Mouse (Mus musculus): ENCODE measurements around the gene Hipk2. TPM values are rescaled to one million over a fixed set of nuclear protein-coding genes. Genes with fewer than 3 reads are reported as not detected.

Hipk2 gene
- polyA plus RNA-seq, 1 experiment from 2014 or later, result 11.0 TPM

GRCm38 (mm10) chr6:38901636-38902035, 25.7 kb upstream of the Hipk2 start:
- Histone ChIP-seq H3K27ac (replicated peaks in 1 of 2; ENCODE audit: control insufficient read depth in 1 of 2, insufficient read depth in 1 of 2, low read depth in 2 of 2, low read length in 2 of 2) (no peak overlapping the region), H3K36me3 (ENCODE audit: control insufficient read depth, insufficient read depth, low read length) (no peaks in the 10 kb centered on the region)
- no peak for ATAC-seq (ENCODE audit: insufficient number of reproducible peaks, insufficient read depth, low FRiP score, low read depth)

GRCm38 (mm10) chr6:38901152-38901551, 25.2 kb upstream of the Hipk2 start:
- no peak overlapping the region for H3K4me2 ChIP-seq (ENCODE audit: low read length)
- 83% methylated on average over 4 of the region's 4 CpGs for WGBS

More at GRCm38 (mm10) chr6:38901636-38902035, 25.7 kb upstream of the Hipk2 start:
- no peak overlapping the region for H3K4me3 ChIP-seq (ENCODE audit: control insufficient read depth in 1 of 2, insufficient read depth in 1 of 2, low read depth in 1 of 2, low read length in 2 of 2)
- WGBS, result 70% methylated on average over 3 of the region's 3 CpGs
- no peak overlapping the region for H3K9ac ChIP-seq (ENCODE audit: low read length)
- H3K9me3 ChIP-seq (ENCODE audit: control insufficient read depth, low read length), result no peaks in the 10 kb centered on the region
- H3K4me1 ChIP-seq (ENCODE audit: control insufficient read depth in 2 of 2, insufficient read depth in 2 of 2, low read length in 2 of 2), result peaks cover 0 to 4% of the 10 kb centered on the region in 2 experiments; a peak in 2 of 4 replicates
- H3K27me3 ChIP-seq (ENCODE audit: control insufficient read depth, insufficient read depth, low read length), result no peaks in the 10 kb centered on the region
- H3K4me2 ChIP-seq (ENCODE audit: low read length), result no peak overlapping the region

GRCm38 (mm10) chr6:38900479-38901126, 24.6 kb upstream of the Hipk2 start:
- Histone ChIP-seq H3K4me1 (ENCODE audit: control insufficient read depth in 2 of 2, insufficient read depth in 2 of 2, low read length in 2 of 2) (peaks cover 0 to 4% of the 10 kb centered on the region in 2 experiments; a peak in 2 of 4 replicates), H3K4me2 (ENCODE audit: low read length) (no peak overlapping the region), H3K27ac (replicated peaks in 1 of 2; ENCODE audit: control insufficient read depth in 1 of 2, insufficient read depth in 1 of 2, low read depth in 2 of 2, low read length in 2 of 2) (no peak overlapping the region), H3K36me3 (ENCODE audit: control insufficient read depth, insufficient read depth, low read length) (no peaks in the 10 kb centered on the region), H3K27me3 (ENCODE audit: control insufficient read depth, insufficient read depth, low read length) (no peaks in the 10 kb centered on the region), H3K4me3 (ENCODE audit: control insufficient read depth in 1 of 2, insufficient read depth in 1 of 2, low read depth in 1 of 2, low read length in 2 of 2) (no peak overlapping the region), H3K9me3 (ENCODE audit: control insufficient read depth, low read length) (no peaks in the 10 kb centered on the region), H3K9ac (ENCODE audit: low read length) (no peak overlapping the region)
- no peak for ATAC-seq (ENCODE audit: insufficient number of reproducible peaks, insufficient read depth, low FRiP score, low read depth)
- 83% methylated on average over 4 of the region's 4 CpGs for WGBS

More at GRCm38 (mm10) chr6:38901152-38901551, 25.2 kb upstream of the Hipk2 start:
- no peak for ATAC-seq (ENCODE audit: insufficient number of reproducible peaks, insufficient read depth, low FRiP score, low read depth)
- H3K27ac ChIP-seq (replicated peaks in 1 of 2; ENCODE audit: control insufficient read depth in 1 of 2, insufficient read depth in 1 of 2, low read depth in 2 of 2, low read length in 2 of 2), result no peak overlapping the region
- no peaks in the 10 kb centered on the region for H3K27me3 ChIP-seq (ENCODE audit: control insufficient read depth, insufficient read depth, low read length)
- H3K4me3 ChIP-seq (ENCODE audit: control insufficient read depth in 1 of 2, insufficient read depth in 1 of 2, low read depth in 1 of 2, low read length in 2 of 2), result no peak overlapping the region
- H3K9me3 ChIP-seq (ENCODE audit: control insufficient read depth, low read length), result no peaks in the 10 kb centered on the region
- H3K9ac ChIP-seq (ENCODE audit: low read length), result no peak overlapping the region
- H3K36me3 ChIP-seq (ENCODE audit: control insufficient read depth, insufficient read depth, low read length), result no peaks in the 10 kb centered on the region
- peaks cover 0 to 4% of the 10 kb centered on the region in 2 experiments; a peak in 2 of 4 replicates for H3K4me1 ChIP-seq (ENCODE audit: control insufficient read depth in 2 of 2, insufficient read depth in 2 of 2, low read length in 2 of 2)

GRCm38 (mm10) chr6:38900073-38900472, 24.1 kb upstream of the Hipk2 start:
- H3K4me2 ChIP-seq (ENCODE audit: low read length), result no peak overlapping the region
- H3K4me1 ChIP-seq (ENCODE audit: control insufficient read depth in 2 of 2, insufficient read depth in 2 of 2, low read length in 2 of 2), result peaks cover 0 to 4% of the 10 kb centered on the region in 2 experiments; a peak in 2 of 4 replicates
- ATAC-seq (ENCODE audit: insufficient number of reproducible peaks, insufficient read depth, low FRiP score, low read depth), result no peak
- no peaks in the 10 kb centered on the region for H3K9me3 ChIP-seq (ENCODE audit: control insufficient read depth, low read length)
- H3K36me3 ChIP-seq (ENCODE audit: control insufficient read depth, insufficient read depth, low read length), result no peaks in the 10 kb centered on the region
- H3K27ac ChIP-seq (replicated peaks in 1 of 2; ENCODE audit: control insufficient read depth in 1 of 2, insufficient read depth in 1 of 2, low read depth in 2 of 2, low read length in 2 of 2), result no peak overlapping the region
- H3K27me3 ChIP-seq (ENCODE audit: control insufficient read depth, insufficient read depth, low read length), result no peaks in the 10 kb centered on the region
- WGBS, result 68% methylated on average over 4 of the region's 4 CpGs
- no peak overlapping the region for H3K9ac ChIP-seq (ENCODE audit: low read length)
- no peak overlapping the region for H3K4me3 ChIP-seq (ENCODE audit: control insufficient read depth in 1 of 2, insufficient read depth in 1 of 2, low read depth in 1 of 2, low read length in 2 of 2)

- Histone ChIP-seq H3K4me2 (ENCODE audit: low read length) (no peak overlapping the region), H3K9me3 (ENCODE audit: control insufficient read depth, low read length) (no peaks in the 10 kb centered on the region), H3K9ac (ENCODE audit: low read length) (no peak overlapping the region), H3K27ac (replicated peaks in 1 of 2; ENCODE audit: control insufficient read depth in 1 of 2, insufficient read depth in 1 of 2, low read depth in 2 of 2, low read length in 2 of 2) (no peak overlapping the region), H3K4me1 (ENCODE audit: control insufficient read depth in 2 of 2, insufficient read depth in 2 of 2, low read length in 2 of 2) (peaks cover 0 to 4% of the 10 kb centered on the region in 2 experiments; a peak in 2 of 4 replicates), H3K36me3 (ENCODE audit: control insufficient read depth, insufficient read depth, low read length) (no peaks in the 10 kb centered on the region), H3K27me3 (ENCODE audit: control insufficient read depth, insufficient read depth, low read length) (no peaks in the 10 kb centered on the region), H3K4me3 (ENCODE audit: control insufficient read depth in 1 of 2, insufficient read depth in 1 of 2, low read depth in 1 of 2, low read length in 2 of 2) (no peak overlapping the region)
- 77% methylated on average over 3 of the region's 3 CpGs for WGBS
- no peak for ATAC-seq (ENCODE audit: insufficient number of reproducible peaks, insufficient read depth, low FRiP score, low read depth)
Measured at GRCm38 (mm10) chr6:38893615-38894014, 17.6 kb upstream of the Hipk2 start.

- ATAC-seq (ENCODE audit: insufficient number of reproducible peaks, insufficient read depth, low FRiP score, low read depth), result no peak
- Histone ChIP-seq H3K4me1 (ENCODE audit: control insufficient read depth in 2 of 2, insufficient read depth in 2 of 2, low read length in 2 of 2) (peaks cover 0 to under 1% of the 10 kb centered on the region in 2 experiments; a peak in 1 of 4 replicates), H3K4me2 (ENCODE audit: low read length) (no peak overlapping the region), H3K27me3 (ENCODE audit: control insufficient read depth, insufficient read depth, low read length) (no peaks in the 10 kb centered on the region), H3K36me3 (ENCODE audit: control insufficient read depth, insufficient read depth, low read length) (no peaks in the 10 kb centered on the region), H3K27ac (replicated peaks in 1 of 2; ENCODE audit: control insufficient read depth in 1 of 2, insufficient read depth in 1 of 2, low read depth in 2 of 2, low read length in 2 of 2) (no peak overlapping the region), H3K9me3 (ENCODE audit: control insufficient read depth, low read length) (no peaks in the 10 kb centered on the region), H3K9ac (ENCODE audit: low read length) (no peak overlapping the region), H3K4me3 (ENCODE audit: control insufficient read depth in 1 of 2, insufficient read depth in 1 of 2, low read depth in 1 of 2, low read length in 2 of 2) (no peak overlapping the region)
- WGBS, result 49% methylated on average over 2 of the region's 2 CpGs
Measured at GRCm38 (mm10) chr6:38892017-38892416, 16.1 kb upstream of the Hipk2 start.

- Histone ChIP-seq H3K4me1 (ENCODE audit: control insufficient read depth in 2 of 2, insufficient read depth in 2 of 2, low read length in 2 of 2) (no peaks in the 10 kb centered on the region), H3K27ac (replicated peaks in 1 of 2; ENCODE audit: control insufficient read depth in 1 of 2, insufficient read depth in 1 of 2, low read depth in 2 of 2, low read length in 2 of 2) (no peak overlapping the region), H3K36me3 (ENCODE audit: control insufficient read depth, insufficient read depth, low read length) (no peaks in the 10 kb centered on the region), H3K9me3 (ENCODE audit: control insufficient read depth, low read length) (no peaks in the 10 kb centered on the region), H3K4me2 (ENCODE audit: low read length) (no peak overlapping the region), H3K9ac (ENCODE audit: low read length) (no peak overlapping the region), H3K4me3 (ENCODE audit: control insufficient read depth in 1 of 2, insufficient read depth in 1 of 2, low read depth in 1 of 2, low read length in 2 of 2) (no peak overlapping the region), H3K27me3 (ENCODE audit: control insufficient read depth, insufficient read depth, low read length) (no peaks in the 10 kb centered on the region)
- no peak for ATAC-seq (ENCODE audit: insufficient number of reproducible peaks, insufficient read depth, low FRiP score, low read depth)
- 73% methylated on average over 6 of the region's 6 CpGs for WGBS
Measured at GRCm38 (mm10) chr6:38889156-38889555, 13.2 kb upstream of the Hipk2 start.

GRCm38 (mm10) chr6:38887436-38887835, 11.5 kb upstream of the Hipk2 start:
- ATAC-seq (ENCODE audit: insufficient number of reproducible peaks, insufficient read depth, low FRiP score, low read depth), result no peak
- Histone ChIP-seq H3K4me1 (ENCODE audit: control insufficient read depth in 2 of 2, insufficient read depth in 2 of 2, low read length in 2 of 2) (0 out of 4 replicates have a peak, but pooled peaks cover 5 to 8% of the 10 kb centered on the region in 2 experiments), H3K36me3 (ENCODE audit: control insufficient read depth, insufficient read depth, low read length) (no peaks in the 10 kb centered on the region), H3K9me3 (ENCODE audit: control insufficient read depth, low read length) (no peaks in the 10 kb centered on the region), H3K4me2 (ENCODE audit: low read length) (no peak overlapping the region), H3K9ac (ENCODE audit: low read length) (no peak overlapping the region), H3K27me3 (ENCODE audit: control insufficient read depth, insufficient read depth, low read length) (no peaks in the 10 kb centered on the region), H3K27ac (replicated peaks in 1 of 2; ENCODE audit: control insufficient read depth in 1 of 2, insufficient read depth in 1 of 2, low read depth in 2 of 2, low read length in 2 of 2) (no peak overlapping the region), H3K4me3 (ENCODE audit: control insufficient read depth in 1 of 2, insufficient read depth in 1 of 2, low read depth in 1 of 2, low read length in 2 of 2) (no peak overlapping the region)
- 82% methylated on average over 4 of the region's 4 CpGs for WGBS
